Mouse (Mus musculus) mouse trophoblast stem cell (cell line): ENCODE data around the gene Ube2l6.

Experiments used
- in situ Hi-C, 2 experiments: fragments of 300-500 bp; cut with MseI, MboI; formaldehyde crosslinking; loops; 2 replicates in 1 of 2; 3 replicates in 1 of 2; pipeline ENCODE4 v1.15.1; 2025

Gene Ube2l6

DNA sequence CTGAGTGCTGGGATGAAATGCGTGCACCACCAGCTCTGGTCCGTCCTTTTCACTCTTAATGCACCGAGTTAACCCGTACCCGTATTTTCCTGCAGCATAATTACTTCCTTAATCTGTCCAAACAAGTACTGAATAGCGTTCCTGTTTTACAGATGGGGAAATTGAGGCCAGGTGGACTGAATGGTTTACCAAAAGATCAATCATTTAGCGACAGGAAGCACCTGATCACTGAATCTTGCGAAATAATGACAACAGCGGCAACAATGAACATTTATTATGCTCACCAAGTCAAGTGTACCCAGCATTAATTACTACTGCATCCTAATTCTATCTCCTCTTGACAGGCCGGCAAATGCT lies 39.9 kb downstream of the Ube2l6 start, which contains the start of gene Slc43a1:
Slc43a1 (plus strand) TSS at position 258 of the 357 bp plus-strand sequence.
- in situ Hi-C loops: no loop called here

- in situ Hi-C loops: no loop called here
Observed at GRCm38 (mm10) chr2:84838993-84839980, 40.7 kb downstream of the Ube2l6 start.

DNA sequence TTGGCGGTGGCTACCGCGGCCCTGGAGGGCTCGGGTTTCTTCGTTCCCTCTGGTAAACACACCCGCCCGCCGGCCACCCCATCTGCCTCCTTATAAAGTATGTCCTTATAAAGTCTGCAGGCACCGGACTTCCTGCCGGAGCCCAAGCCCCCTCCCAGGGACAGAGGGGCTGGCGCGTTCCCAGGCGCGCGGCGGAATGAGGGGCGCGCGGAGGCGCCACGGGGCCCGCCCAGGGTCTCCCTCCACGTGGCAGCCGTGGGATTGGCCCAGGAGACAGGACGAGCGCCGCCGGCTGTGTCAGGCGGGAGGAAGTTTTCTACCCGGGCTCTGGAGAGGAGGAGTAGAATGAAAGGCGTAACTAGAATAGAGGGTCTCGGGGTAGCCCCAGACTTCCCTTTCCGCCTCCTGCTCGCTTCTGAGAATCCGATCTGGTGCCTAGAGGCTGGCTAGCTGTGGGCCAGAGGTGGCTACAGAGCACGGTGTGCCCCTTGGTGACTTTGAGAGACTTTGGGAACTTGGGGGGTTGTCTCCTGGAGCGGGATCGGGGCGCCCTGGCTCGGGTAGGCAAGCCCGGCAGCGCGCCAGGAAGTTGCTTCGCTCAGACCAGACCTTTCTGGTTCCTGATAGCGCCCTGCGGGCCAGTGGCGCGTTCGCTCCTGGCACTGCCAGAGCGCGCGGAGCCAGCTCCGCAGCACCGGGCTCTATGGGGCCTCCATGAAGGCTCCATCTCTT lies 41.6 kb downstream of the Ube2l6 start:
- in situ Hi-C loops: no loop called here

DNA sequence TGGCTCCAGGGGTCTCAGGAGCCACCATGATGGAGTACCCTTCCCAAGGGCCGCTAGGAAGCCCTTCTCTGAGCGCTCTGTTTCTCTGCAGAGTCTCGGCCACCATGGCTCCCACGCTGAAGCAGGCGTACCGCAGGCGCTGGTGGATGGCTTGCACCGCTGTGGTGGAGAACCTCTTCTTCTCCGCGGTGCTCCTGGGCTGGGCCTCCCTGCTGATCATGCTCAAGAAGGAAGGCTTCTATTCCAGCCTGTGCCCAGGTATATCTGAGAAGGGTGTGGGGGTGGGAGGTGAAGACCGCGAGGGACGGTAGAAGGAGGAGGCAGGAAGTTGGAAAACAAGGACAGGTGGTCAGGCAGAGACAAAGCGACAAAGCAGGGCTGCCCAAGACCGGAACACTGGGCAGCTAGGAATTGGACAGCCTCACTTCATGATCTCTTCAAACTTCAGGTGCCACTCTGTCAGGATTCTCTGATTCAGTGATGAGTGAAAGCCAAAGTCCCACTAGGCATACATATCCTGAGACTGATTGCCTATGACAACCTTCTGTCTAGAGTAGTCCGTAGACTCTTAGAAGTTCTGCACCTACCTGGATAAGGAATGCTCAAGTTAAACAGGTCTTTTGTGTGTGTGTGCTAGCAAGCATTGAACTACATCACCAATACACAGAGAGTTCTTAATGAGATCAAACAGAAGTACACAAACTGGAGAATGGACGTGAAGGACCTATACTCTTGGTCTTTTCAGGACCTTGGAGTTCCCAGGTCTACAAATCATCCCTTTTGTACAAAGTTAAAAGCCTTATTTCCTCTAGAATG lies 42.3 kb downstream of the Ube2l6 start:
- in situ Hi-C loops: no loop called here

GRCm38 (mm10) chr2:84841905-84842304 lies 43.3 kb downstream of the Ube2l6 start:
- in situ Hi-C loops: no loop called here

DNA sequence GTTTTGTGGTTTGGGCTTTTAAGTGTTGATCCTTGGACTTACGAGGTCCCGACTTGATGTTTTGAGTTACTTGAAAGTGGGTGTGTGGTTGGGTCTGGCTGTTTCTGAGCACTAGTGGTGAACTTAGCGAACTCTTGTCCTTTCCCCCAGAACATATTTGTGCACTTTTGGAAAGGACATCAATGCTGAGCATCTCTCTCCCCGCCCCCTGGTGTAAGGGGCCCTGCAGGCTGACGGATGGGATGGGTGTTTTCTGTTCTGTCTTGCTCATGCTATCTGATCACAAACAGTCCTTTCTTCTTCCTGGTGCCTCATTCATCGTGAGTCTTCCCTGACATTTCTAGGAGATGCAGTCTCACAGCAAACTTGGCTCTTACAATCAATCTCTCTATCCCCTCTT lies 45.0 kb downstream of the Ube2l6 start:
- in situ Hi-C loops: no loop called here

DNA sequence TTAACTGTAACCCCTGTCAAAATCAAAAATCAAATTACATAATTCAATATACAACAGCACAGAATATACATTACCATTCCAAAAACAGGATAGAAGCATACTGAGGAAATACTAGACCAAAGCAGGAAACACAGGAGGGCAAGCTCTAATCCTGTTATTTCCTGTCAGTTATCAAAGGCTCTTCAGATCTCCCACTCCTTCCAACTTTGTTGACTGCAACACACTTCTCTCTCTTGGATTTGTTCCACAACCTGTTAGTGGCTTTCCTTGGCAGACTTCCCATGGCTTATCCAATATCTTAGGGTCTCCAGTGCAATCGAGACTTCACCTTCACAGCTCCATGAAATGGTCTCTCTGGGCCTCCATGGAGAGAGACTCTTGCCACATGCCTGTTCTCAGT lies 46.6 kb downstream of the Ube2l6 start:
- in situ Hi-C loops: no loop called here

GRCm38 (mm10) chr2:84850407-84851129 lies 51.9 kb downstream of the Ube2l6 start:
- in situ Hi-C loops: no loop called here

DNA sequence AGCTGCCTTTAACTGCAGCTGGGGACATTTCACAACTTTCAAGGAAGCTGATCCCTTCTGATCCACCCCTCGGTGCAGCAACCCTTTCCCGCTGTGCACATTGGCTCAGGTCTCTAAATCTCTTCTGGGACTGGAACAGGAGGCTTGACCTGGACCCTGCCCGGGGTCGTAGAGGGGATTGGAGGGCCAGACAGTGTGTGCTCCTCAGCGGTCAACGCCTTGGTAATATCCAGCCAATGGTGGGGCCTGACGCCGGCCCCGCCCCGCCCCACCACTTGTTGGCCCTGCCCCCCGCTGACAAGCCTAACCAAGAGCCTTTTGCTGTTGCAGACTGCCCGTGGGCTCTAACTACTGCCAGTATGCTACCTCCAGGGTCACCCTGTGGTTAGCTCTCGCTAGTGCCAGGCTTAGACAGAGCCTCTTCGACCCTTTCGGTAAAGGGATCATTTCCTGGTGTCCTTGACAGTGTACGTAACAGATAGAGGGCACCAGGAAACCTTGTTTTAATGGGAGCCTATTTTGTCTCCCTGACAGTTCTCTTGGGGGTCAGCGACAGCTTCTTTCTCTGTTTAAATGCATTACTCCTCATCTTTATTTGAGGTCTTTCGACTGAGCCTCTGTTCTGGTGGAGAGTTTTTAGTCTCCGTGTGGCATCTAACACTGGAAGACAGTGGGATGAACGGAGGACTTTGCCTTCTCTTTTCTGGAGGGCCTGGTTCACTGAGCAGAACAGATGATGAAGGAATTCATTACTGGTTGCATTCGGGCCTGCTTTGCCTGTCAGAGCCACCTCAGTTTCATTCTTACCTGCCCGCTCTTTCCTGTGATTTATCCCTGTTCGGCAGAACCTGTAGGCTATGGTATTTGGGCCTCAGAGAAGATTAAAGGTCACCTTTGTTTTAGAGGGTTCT lies 52.8 kb downstream of the Ube2l6 start:
- in situ Hi-C loops: no loop called here

- in situ Hi-C loops: no loop called here
Observed at GRCm38 (mm10) chr2:84855732-84856131, 57.1 kb downstream of the Ube2l6 start.

DNA sequence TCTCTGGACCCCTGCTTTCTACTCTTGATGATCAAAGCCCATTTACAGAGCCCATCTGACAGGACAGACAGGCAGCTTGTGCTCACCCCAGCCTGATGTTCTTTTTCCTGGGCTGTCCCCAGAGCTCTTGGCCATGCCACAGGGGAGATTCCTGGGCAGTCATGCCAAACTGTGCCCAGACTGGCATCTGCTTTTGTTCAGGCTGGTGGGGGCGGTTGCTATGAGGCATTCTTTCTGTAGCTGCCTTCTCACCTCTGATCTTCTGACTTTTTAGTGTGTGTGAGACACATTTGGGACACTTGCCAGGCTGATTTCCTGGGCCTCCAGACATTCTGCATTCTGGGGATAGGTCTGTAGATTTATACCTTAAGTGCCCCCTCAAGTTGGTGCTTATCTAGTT lies 59.9 kb downstream of the Ube2l6 start:
- in situ Hi-C loops: no loop called here
